Mouse (Mus musculus) liver, adult 2 months (tissue): Measurements from ENCODE around the gene Pdxp. TPM values are rescaled to one million over a fixed set of nuclear protein-coding genes. Genes with fewer than 3 reads are reported as not detected.

Experiments
- DNase-seq: peaks from one replicate; pipeline ENCODE4 v3.0.0-alpha.2; 2011; ENCODE audit warnings: low read depth, low spot score; ENCODE audit errors: extremely low read depth
- H3K27ac ChIP-seq: fragments of 200-500 bp; replicated peaks from 2 replicates; pipeline ENCODE4 v1.5.1; 2012; ENCODE audit warnings: low read depth, mild to moderate bottlenecking, control low read depth, inconsistent platforms, low read length; ENCODE audit not compliant: insufficient read depth
- H3K27me3 ChIP-seq: fragments of 200-500 bp; 2 replicates; pipeline ENCODE4 v1.6.1; 2012; ENCODE audit warnings: mild to moderate bottlenecking, moderate library complexity, low read length, inconsistent platforms; ENCODE audit not compliant: control insufficient read depth, insufficient read depth
- H3K36me3 ChIP-seq: fragments of 200-500 bp; 2 replicates; pipeline ENCODE4 v1.6.1; 2012; ENCODE audit warnings: low read length, inconsistent platforms; ENCODE audit not compliant: control insufficient read depth, insufficient read depth
- H3K4me1 ChIP-seq: fragments of 200-500 bp; 2 replicates; pipeline ENCODE4 v1.6.1; 2011; ENCODE audit warnings: low read length; ENCODE audit not compliant: control insufficient read depth, insufficient read depth
- H3K4me3 ChIP-seq: fragments of 200-500 bp; 2 replicates; pipeline ENCODE4 v1.5.1; 2011; ENCODE audit warnings: low read depth, mild to moderate bottlenecking, control low read depth, low read length, moderate library complexity; ENCODE audit not compliant: insufficient read depth
- H3K79me2 ChIP-seq: fragments of 200-500 bp; 2 replicates; pipeline ENCODE4 v1.6.1; 2012; ENCODE audit warnings: inconsistent platforms, mild to moderate bottlenecking, low read length, moderate library complexity; ENCODE audit not compliant: control insufficient read depth, insufficient read depth
- H3K9ac ChIP-seq: fragments of 200-500 bp; 2 replicates; pipeline ENCODE4 v1.6.1; 2012; ENCODE audit warnings: low read depth, mild to moderate bottlenecking, control low read depth, inconsistent platforms, low read length
- CTCF ChIP-seq: fragments of 200-500 bp; IDR thresholded peaks from 2 replicates; pipeline ENCODE4 v1.5.1; 2011; ENCODE audit warnings: low read depth, low read length, control low read depth
- POLR2A ChIP-seq: fragments of 200-500 bp; IDR thresholded peaks from 2 replicates; pipeline ENCODE4 v1.6.1; 2011; ENCODE audit warnings: low read length, control low read depth; ENCODE audit not compliant: insufficient read depth; ENCODE audit errors: extremely low read depth
- WGBS: fragments of 180-500 bp; shearing (Covaris S2); methylation state at CpG from one replicate; pipeline ENCODE4 v1.1.7; 2018; 5-methylcytosine and 5-hydroxymethylcytosine counted together
- polyA plus RNA-seq: library from polyadenylated mRNA; depleted of rRNA; stranded (reverse); fragments of >200 nt; gene quantifications from 2 replicates; pipeline ENCODE4 v1.2.3, GENCODE M21; 2012
- total RNA-seq: library from RNA; depleted of rRNA; stranded (reverse); fragments of >200 nt; gene quantifications from 2 replicates; pipeline ENCODE4 v1.2.3, GENCODE M21; 2014

Pdxp gene
- total and polyA plus RNA-seq, 2 experiments: 0.37 to 0.62 TPM

- Histone ChIP-seq H3K36me3 (no peaks in the 10 kb centered on the region), H3K79me2 (no peaks in the 10 kb centered on the region), H3K27me3 (0 out of 2 replicates have a peak, but pooled peaks cover under 1% of the 10 kb centered on the region), H3K4me3 (no peak overlapping the region), H3K27ac (no peak overlapping the region), H3K4me1 (no peaks in the 10 kb centered on the region), H3K9ac (no peak overlapping the region)
- 78% methylated on average over 8 of the region's 8 CpGs for WGBS
- TF ChIP-seq POLR2A (no peak), CTCF (no peak)
- DNase-seq: no peak
Measured at GRCm38 (mm10) chr15:78908982-78909381, 4.7 kb upstream of the Pdxp start.

GRCm38 (mm10) chr15:78912040-78912439 is 1.7 kb upstream of the Pdxp start:
- 0 out of 2 replicates have a peak, but pooled peaks cover 5% of the 10 kb centered on the region for H3K27me3 ChIP-seq
- H3K4me1 ChIP-seq: peaks cover 5% of the 10 kb centered on the region; the same call in 1 of the 2 replicates
- no peak overlapping the region for H3K9ac ChIP-seq
- H3K36me3 ChIP-seq: no peaks in the 10 kb centered on the region
- 70% methylated on average over 9 of the region's 9 CpGs for WGBS
- DNase-seq: no peak
- no peak overlapping the region for H3K4me3 ChIP-seq
- no peak overlapping the region for H3K27ac ChIP-seq
- H3K79me2 ChIP-seq: no peaks in the 10 kb centered on the region
- TF ChIP-seq CTCF: no peak
- no peak for TF ChIP-seq POLR2A

- no peak for TF ChIP-seq POLR2A
- TF ChIP-seq CTCF: no peak
- H3K4me1 ChIP-seq: peaks cover 5% of the 10 kb centered on the region; the same call in 1 of the 2 replicates
- 0 out of 2 replicates have a peak, but pooled peaks cover 5% of the 10 kb centered on the region for H3K27me3 ChIP-seq
- peak overlapping the region; percentile 54 for H3K9ac ChIP-seq
- peak overlapping the region; percentile 49; the same call in 1 of the 2 replicates for H3K4me3 ChIP-seq
- H3K36me3 ChIP-seq: no peaks in the 10 kb centered on the region
- H3K79me2 ChIP-seq: no peaks in the 10 kb centered on the region
- 4% methylated on average over 87 of the region's 87 CpGs for WGBS
- no peak overlapping the region for H3K27ac ChIP-seq
- no peak for DNase-seq
Measured at GRCm38 (mm10) chr15:78914091-78914822, 538 bp downstream of the Pdxp start.

- Histone ChIP-seq H3K36me3 (no peaks in the 10 kb centered on the region), H3K4me1 (peaks cover 5% of the 10 kb centered on the region; the same call in 1 of the 2 replicates), H3K79me2 (no peaks in the 10 kb centered on the region), H3K9ac (no peak overlapping the region), H3K27me3 (0 out of 2 replicates have a peak, but pooled peaks cover 5% of the 10 kb centered on the region), H3K4me3 (no peak overlapping the region), H3K27ac (no peak overlapping the region)
- peak; percentile 41 for DNase-seq
- TF ChIP-seq POLR2A: no peak
- no peak for TF ChIP-seq CTCF
- WGBS: 51% methylated on average over 8 of the region's 8 CpGs
Measured at GRCm38 (mm10) chr15:78914823-78915659, 1.3 kb downstream of the Pdxp start.

- Histone ChIP-seq H3K4me3 (no peak overlapping the region), H3K36me3 (no peaks in the 10 kb centered on the region), H3K9ac (no peak overlapping the region), H3K27me3 (0 out of 2 replicates have a peak, but pooled peaks cover 5% of the 10 kb centered on the region), H3K79me2 (no peaks in the 10 kb centered on the region), H3K27ac (no peak overlapping the region), H3K4me1 (peaks cover 5% of the 10 kb centered on the region; the same call in 1 of the 2 replicates)
- 7% methylated on average over 8 of the region's 8 CpGs for WGBS
- peak; percentile 64 for DNase-seq
- TF ChIP-seq CTCF (peak; percentile 87), POLR2A (no peak)
Measured at GRCm38 (mm10) chr15:78915660-78916017, 1.9 kb downstream of the Pdxp start.
